Mouse (Mus musculus): ENCODE data around the gene Gpr37.

The Gpr37 gene

GRCm38 (mm10) chr6:25690629-25691028, at the start of gene Gpr37:
TSS of gene Gpr37 (minus strand) at chr6:25690729.
- no peak for DNase-seq

GRCm38 (mm10) chr6:25736533-25736932, 46.0 kb upstream of the Gpr37 start:
- no peak for DNase-seq

- no peak for DNase-seq
Observed at GRCm38 (mm10) chr6:25726560-25726959, 36.0 kb upstream of the Gpr37 start.

GRCm38 (mm10) chr6:25710601-25711000, 20.1 kb upstream of the Gpr37 start:
- DNase-seq, result no peak

- no peak for DNase-seq
Observed at GRCm38 (mm10) chr6:25709250-25709895, 18.8 kb upstream of the Gpr37 start.

GRCm38 (mm10) chr6:25699956-25700355, 9.4 kb upstream of the Gpr37 start:
- DNase-seq, result no peak

- no peak for DNase-seq
Observed at GRCm38 (mm10) chr6:25690284-25690605, 284 bp downstream of the Gpr37 start.

- no peak for DNase-seq
Observed at GRCm38 (mm10) chr6:25689520-25690283, 827 bp downstream of the Gpr37 start.

- DNase-seq, result no peak
Observed at GRCm38 (mm10) chr6:25688927-25689519, 1.5 kb downstream of the Gpr37 start.

- no peak for DNase-seq
Observed at GRCm38 (mm10) chr6:25686760-25687200, 3.7 kb downstream of the Gpr37 start.

- DNase-seq, result no peak
Observed at GRCm38 (mm10) chr6:25684391-25684790, 6.1 kb downstream of the Gpr37 start.

- no peak for DNase-seq
Observed at GRCm38 (mm10) chr6:25675111-25675510, 15.4 kb downstream of the Gpr37 start.

GRCm38 (mm10) chr6:25673801-25674200, 16.7 kb downstream of the Gpr37 start:
- no peak for DNase-seq

GRCm38 (mm10) chr6:25670150-25670549, 20.4 kb downstream of the Gpr37 start:
- no peak for DNase-seq

- no peak for DNase-seq
Observed at GRCm38 (mm10) chr6:25663942-25664341, 26.6 kb downstream of the Gpr37 start.

GRCm38 (mm10) chr6:25659924-25660675, 30.4 kb downstream of the Gpr37 start:
- DNase-seq, result no peak
